Mouse (Mus musculus) cerebellum, postnatal 10 days (tissue): Measurements from ENCODE around the gene Gm47791.

Experiments used
- DNase-seq, 2 experiments: peaks; one replicate each; pipeline ENCODE4 v3.0.0; 2021; ENCODE audit warnings: mixed read lengths in 2 of 2

The Gm47791 gene

DNA sequence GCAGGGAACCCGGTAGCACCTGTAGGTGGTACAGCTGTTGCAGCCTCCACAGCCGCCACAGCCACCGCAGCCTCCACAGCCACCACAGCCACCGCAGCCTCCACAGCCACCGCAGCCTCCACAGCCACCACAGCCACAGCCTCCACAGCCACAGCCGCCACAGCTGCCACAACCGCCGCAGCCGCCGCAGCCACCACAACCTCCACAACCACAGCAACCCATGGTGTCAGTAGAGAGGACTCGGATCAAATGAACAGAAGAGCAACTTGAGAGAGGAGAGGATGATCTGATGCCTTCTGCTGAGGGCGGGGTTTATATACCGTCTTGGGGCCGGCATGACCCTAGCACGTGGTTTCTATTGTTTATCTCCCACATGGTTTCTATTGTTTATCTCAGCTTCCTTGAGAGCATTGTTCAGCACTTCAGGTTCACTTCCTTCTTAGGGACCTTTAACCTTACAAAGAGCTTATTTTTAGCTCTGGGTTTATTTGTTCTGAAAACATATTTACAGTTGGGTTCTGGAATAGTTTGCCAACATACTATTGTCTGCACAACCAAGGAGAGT is at the start of gene Gm47791:
Gene Gm47791 (minus strand): TSS at position 222 of the 565 bp plus-strand sequence.
- no peak for DNase-seq

DNA sequence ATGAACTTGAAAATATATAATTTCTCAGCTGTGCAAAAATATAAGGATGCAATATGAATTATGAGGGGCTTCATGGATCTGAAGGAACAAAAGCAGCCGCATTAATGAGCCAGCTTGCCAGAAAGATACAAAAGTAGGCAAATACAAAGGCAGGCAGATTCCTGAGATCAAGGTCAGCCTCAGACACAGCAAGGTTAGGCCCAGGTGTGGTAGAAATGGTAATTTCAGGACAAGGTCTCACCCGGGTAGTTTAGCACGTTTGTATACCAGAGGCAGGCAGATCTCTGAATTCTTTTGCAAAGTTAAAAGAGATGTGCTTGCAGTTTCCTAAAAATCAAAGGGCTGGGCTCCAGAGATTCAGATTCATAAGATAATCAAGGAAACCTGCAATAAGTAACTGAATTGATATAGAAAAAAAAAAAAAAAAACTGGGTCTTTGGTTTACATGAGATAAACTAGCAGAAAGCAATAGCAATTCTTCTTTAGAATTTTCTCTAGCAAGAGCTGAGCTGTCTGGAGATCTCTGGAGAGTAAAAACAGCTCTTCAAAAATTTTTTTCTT is 49.7 kb upstream of the Gm47791 start:
- no peak for DNase-seq

DNA sequence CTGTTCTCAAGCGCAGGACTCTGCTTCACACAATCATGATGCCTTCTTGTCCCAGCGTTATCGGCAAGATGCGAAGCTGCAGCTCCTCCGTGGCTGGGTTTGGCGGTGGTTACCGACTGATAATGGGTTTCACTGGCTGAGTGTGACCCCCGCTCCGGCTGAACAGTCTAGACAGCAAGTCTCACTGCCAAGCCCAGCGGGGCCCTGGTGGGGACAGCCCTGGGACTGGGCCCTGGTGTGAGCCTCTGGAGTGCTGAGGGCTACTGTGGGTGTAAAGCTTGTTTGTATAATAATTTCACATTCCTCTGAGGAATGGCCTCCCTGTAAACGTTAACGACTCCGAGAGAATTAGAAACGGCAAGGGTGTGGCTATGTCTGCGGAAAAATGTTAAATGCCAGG is 49.1 kb upstream of the Gm47791 start:
- peak; percentile 21 to 34 for DNase-seq

DNA sequence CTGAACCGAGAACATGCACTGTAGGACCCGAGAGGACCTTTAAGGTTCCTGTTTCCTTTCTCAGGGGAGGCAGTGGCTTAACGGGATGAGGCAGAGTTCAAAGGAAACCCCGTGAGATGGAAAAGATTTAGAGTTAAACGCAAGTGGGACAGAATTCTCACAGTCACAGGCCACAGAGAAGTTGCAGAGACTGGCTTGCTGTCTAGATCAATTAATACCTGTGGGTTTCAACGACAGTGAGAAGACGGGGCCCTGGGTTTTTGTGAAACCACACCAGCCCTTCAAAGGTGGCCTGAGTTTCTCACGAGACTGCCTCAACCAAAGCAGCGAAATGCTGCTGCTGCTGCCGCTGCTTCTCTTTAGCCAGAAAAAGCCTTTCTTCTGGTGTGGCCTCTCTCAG is 48.3 kb upstream of the Gm47791 start:
- DNase-seq: no peak

DNA sequence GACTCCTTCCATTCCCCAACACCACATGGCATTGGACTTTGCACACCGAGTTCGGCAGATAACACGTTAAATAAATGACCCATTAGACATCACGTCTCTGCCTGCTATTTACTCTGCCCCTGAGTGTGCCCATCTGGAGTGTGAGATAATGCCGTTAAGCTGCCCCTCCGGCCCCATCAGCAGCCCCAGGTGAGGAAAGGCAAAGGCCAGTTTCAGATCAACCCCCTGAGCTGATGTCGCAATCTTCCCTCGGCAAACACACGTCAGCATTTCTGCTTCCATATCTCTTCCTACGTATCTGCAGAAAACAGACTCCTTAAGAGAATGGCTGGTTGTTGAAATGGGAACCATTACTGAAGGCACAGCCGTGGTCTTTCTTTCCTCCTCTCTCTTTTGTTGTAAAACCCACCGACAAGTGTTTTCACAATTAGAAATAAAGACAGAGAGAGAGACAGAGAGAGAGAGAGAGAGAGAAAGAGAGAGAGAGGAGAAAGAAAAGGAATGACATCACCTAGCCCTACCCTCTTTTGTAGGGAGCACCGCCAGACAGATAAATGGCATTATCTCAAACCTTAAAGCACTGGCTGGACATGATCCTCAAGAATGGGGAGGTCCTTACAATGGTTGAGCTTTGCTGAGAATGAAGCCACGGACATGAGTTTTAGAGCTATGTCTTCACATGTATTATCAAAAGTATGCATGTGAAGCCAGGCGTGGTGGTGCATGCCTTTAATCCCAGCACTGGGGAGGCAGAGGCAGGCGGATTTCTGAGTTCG is 45.1 kb upstream of the Gm47791 start:
- no peak for DNase-seq

DNA sequence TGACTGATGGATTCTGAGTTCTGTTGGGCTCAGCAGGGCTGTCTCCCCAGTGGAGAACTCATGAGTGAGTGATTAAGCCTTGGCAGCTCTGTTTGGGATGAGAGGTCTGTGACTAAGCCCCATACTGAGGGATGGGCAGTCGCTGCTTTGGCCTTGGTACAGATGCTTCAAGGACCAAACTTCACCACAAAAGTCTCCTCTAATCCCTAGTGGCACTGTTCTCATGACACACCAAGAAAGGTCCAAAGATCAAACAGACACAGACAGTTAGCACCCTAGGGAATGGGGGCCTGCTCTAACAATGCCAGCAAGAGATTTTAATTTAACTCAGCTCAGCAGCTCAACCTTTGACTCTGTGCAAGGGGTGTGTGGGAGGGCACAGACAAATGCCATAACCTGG is 40.7 kb upstream of the Gm47791 start:
- no peak for DNase-seq

DNA sequence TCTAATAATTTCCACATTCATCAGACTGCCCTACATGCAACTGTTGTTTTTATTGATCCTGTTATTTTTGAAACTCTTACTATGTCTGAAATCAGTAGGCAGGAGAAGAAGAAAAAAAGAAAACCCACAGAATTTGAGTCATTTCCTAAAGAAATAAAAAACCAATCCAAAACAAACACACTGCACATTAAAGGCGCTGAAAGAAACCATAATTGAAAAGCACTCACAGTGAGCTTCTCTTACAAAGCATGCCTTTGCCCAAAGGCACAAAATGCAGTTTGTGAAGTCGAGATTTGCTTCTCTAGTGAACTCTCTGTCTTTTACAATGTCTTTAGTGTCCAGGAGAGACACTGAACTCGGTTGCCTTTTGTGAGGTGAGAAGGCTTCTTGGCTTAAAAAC is 37.5 kb upstream of the Gm47791 start:
- DNase-seq: no peak

DNA sequence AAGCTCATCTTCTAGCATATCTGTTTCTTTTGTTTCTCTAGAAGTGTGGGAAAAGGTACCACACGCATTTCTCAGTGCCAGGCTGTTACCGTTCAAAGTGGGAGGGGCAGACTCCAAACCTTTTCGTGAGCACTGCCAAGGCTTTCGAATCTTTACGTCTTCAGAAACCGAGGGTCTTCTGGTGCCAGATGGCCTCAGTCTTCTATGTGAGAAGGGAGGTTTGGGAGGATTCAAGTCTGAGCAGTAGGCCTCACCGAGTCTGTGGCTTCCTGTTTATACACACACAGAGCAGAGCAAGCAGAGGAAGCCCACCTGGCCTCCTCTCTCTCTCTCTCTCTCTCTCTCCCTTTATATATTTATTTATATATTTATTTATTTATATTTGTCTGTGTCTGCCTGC is 36.2 kb upstream of the Gm47791 start:
- DNase-seq: no peak

DNA sequence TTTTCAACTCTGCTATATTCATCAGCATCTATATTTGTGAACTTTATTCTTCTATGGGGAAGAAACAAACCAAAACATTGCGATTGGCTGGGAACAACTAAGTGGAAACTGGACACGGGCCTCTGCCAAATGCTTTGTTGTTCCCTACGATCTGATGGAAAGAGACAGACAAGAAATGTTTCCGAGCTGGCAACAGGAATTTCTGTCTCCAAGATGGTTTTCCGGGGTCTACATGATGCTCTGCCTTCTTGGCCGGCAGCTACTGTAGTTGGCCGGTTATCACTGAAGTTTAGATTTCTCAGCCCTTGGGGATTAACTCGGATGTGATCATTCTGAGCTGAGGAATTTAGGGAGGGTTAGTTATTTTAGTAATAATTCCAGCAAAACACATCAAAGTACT is 35.3 kb upstream of the Gm47791 start:
- DNase-seq: no peak

DNA sequence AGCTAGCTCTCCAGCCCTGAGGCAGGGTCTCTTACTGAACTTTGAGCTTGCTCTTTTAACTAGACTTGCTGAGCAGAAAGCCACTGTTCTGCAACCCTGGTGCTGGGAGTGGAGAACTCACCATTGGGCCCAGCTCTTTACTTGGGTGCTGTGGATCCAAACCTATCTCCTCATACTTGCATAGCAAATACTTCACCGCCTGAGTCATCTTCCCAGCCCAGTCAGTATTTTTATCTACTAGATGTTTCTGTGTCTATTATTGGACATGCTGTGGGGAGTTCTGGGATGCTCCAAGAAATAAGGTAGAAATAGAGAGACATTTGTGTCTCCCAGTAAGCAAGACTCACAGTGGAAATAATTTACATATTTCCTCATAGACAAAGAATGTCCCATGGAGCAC is 33.0 kb upstream of the Gm47791 start:
- DNase-seq: no peak

DNA sequence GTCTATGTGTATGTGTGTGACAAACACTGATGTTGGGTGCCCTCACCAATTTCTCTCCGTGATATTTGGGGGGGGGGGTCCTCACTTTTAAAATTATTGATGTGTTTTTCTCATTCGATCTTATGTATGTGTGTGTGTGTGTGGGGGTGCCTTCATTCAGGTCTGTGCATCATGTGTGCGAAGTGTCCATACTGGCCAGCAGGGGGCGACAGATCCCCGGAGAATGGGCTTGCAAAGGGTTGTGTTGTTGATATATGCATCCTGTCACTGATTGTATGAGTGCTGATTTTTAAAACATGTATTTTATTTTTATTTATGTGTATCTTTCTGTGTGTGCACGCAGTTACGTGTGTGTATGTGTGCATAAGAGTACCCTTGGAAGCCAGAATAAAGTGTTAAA is 32.6 kb upstream of the Gm47791 start:
- DNase-seq: no peak

DNA sequence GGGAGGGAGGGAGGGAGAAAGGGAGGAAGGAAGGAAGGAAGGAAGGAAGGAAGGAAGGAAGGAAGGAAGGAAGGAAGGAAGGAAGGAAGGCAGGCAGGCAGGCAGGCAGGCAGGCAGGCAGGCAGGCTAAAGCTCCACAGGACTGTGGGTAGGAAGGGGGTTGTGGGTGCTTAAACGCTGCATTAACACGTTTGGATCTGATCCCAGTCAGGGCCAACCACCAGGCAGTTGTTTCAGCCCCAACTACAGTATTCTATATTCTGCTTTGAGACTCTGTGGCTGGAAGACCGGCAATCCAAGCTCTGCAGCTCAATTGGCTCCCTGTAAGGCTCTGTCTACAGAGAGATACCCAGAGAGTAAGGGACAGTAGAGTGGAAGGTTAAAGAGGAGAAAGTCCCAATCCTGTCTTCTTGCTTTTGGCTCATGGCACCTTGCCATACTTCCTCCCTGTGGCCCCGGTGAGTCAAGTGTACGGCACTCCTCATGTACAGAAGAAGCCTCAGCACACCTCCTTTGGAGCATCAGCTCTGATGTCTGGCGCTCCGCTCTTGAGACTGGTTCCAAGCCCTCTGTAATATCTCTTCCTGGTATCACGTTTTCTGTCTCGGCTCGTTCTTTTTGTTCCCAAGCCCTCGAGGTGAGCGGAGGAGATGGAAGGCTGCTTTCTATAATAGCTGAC is 30.2 kb upstream of the Gm47791 start:
- DNase-seq: peak; percentile 40 to 49

DNA sequence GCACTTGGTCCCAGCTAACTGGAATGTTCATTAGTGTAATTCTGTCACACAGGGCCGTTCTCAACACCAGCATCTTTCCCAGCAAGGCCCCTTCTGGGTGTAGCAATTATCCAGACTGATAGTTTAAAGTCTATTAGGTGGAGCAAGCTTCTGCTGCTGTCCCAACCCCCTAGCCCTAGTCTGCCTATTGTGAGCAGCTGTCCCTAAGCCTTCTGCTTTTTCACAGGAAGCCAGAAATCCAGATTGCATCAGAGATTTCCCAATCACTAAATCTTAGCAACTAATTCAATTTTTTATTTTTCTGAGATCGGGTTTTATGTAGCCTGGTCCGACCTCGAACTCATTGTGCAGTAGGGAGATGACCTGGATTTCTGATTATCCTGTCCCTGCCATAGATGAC is 27.9 kb upstream of the Gm47791 start:
- DNase-seq: no peak

DNA sequence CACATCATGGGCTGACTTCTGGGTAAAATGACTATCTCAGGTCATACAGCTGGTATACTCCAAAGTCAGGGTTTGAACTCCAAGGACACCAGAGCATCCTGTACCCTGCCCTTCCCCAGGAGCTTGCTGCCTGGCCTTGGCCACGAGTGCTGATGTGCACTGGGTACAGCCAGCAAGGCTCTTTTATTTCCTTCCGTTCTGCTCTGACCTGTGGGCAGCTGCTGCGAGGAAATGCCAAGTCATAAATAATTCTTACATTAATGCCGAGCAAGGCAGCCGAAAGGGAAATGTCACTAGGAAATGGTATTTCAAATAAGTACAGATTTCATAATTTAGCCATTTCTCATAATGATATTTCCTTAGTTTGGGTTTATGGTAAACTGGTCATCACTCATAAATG is 27.3 kb upstream of the Gm47791 start:
- no peak for DNase-seq

DNA sequence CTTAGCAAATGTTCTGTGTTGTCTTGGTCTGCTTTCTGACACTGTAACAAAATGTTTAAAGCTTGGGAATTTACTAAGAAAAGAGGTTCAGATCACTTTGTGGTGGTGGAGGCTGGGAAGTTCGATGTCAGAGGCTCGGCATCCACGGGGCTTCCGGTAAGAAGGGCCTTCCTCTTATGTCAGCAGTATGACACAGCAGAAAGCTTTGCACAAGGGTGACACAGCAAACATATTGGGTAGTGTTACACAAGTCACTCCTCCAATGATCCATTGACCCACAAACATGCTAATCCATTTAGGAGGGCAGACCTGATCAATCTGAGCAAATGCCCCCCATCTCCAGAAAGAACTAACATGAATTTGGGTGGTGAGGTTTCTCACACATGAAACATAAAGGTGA is 26.0 kb upstream of the Gm47791 start:
- DNase-seq: no peak

DNA sequence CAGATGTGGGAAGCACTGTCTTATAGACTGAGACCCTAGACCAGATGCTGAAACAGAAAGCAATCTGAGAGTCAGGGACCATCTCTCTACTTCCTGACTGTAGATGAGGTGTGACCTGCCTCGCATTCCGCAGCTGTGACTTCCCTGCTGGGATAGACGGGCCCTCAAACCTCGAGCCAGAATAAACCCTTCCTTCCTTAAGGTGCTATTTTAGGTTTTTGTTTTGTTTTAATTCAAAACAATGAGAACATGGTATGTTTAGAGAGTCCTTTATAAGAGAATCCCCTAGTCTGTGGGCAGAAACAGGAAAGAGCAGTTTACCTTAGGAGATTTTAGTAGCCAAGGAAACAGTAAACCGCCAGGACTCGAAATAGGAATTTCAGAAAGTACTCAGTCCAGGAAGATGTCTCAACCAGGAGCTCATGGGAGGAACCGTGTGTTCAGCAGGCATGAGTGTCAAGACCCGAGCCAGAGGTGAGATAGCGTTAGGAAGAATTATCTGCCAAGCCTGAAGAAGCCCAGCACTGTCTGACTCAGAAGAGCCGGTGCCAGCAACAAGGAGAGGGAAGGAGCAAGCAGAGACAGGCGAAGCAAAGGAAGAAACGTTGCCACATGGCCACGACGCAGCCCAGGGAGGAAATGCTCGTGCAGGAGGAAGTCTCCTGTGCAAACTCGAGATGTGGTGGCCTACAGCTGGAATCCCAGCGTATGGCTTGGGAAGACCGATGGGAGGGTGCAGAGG is 24.8 kb upstream of the Gm47791 start:
- no peak for DNase-seq

DNA sequence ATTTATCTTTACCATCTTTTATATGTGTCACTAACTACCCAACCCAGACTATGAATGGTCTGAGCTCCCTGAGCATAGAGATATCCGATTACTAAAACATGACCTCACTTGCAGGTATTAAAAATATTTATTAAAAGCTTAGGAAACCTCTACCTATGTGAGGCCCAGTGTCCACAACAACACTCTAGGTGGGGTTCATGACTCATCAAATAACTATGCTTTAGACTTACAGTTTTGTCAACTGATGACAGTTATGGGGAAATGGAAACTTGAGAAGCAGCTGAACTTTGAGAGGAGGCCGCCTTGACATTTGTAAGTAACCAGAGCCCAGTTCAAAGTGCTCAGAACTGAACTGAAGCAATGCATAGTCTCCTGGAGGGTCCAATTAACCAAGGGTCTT is 24.2 kb upstream of the Gm47791 start:
- no peak for DNase-seq

DNA sequence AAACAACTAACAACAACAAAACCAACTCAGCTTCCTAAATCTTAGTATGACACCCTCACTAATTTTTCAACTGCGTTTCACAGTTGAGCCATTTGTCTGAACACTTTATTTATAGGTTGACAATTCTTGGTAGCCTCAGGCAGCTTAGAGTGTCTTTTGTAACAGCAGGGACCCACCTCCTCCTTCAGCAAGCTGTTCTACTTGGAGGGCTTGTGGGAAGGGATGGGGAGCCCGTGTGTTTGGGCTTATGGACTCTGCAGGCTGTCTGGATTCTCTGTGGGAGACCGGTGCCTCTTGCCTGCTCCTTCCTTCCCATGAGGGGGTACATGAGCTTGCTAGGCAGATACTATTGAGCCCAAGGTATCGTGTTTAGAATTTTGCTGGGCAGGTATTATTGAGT is 22.9 kb upstream of the Gm47791 start:
- DNase-seq: peak; percentile 39 to 60

DNA sequence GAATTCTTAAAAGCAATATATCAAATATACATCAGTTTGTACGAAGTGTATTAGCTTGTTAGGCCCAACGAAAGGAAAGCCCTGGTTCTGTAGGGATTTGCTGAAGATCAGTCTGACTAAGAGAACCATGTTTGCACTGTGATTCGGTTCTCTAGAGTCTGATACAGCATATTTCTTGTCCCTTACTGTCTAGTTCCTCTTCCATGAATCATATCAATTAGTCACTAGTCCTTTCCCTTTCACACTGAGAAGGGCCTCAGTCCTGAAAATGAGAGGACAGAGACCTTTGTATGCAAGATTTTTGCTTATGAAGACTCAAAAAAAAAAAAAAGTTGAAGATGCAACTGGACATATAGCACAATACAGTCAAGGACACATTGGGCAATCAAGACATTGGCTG is 22.1 kb upstream of the Gm47791 start:
- no peak for DNase-seq

DNA sequence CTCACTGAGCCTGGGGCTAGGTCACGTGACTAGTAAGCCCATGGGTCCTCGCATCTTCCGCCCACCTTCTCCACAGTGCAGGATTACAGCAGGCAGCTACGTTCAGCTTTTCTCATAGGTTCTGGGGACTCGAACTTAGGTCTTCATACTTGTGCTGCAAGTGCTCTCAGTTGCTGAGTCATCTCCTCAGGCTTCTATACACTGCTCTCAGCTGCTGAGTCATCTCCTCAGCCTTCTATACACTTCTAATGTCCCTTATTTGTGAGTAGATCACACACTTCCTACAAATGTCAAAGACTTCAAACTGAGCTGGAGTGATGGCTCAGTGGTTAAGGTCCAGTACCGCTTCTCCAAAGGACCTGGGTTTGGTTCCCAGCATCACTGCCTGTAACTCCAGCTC is 21.2 kb upstream of the Gm47791 start:
- DNase-seq: no peak

DNA sequence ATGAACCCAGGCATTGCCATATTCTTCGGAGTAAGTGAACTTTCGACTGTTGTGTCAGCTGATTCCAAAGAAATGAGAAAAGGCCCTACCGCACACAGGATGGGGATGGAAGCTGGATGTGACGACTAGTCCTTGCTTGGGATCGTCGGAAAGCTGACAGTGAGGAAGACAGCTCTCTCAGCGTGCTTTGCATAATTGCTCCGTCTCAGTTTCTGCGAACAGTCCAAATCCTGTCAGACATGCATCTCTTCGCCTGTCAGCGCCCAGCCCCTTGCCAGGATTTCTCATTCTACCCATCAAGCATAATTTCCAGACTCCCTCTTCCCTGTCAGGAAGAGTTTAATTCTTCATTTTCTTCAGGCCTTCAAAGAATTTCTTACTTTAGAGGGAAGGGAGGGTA is 20.1 kb upstream of the Gm47791 start:
- peak; percentile 41 to 43 for DNase-seq

DNA sequence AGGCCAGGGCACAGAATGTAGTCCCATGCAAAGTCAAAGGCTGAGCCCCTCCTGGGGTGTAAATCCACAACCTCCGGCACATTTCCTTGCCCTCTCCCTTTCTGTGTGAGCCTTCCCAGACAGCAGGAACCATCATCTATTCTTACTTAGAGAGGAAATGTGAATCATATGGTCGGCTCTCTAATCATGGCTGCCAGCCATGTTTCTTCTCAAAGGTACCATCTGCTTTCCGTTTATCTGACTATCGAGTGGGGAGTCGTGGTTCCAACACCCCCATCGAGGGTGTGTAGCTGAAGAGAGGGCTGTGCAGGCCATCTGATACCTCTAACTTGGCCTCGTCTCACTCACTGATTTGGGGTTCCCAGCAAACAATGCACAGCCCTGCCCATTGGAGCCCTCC is 17.0 kb upstream of the Gm47791 start:
- peak; percentile 56 to 65 for DNase-seq

DNA sequence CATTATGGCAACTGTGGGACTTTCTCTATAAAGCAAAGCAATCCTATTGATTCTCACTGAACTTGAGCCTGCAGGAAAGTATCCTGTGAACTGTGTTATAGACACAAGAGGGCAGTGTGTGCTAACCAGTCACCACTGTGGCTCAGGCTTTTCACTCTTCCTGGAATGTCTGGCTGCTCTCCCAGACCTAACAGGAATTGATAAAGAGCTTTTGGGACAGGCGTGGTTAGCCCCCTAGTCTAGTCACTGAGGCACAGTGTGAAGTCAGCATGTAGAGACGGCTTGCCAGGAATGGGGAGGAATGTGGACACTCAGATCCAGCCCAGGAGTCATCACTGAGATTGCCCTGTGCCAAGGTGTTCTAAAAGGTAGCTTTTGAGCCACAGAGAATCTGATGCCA is 16.4 kb upstream of the Gm47791 start:
- peak; percentile 84 to 86 for DNase-seq
